Mouse (Mus musculus) midbrain, embryonic 10.5 days (tissue): ENCODE measurements around the gene Gtf3c1. TPM values are rescaled to one million over a fixed set of nuclear protein-coding genes. Genes with fewer than 3 reads are reported as not detected.
A peak's percentile ranks its signal among the peaks of the same experiment; 100 is the strongest.

Experiments used
- DNase-seq: peaks from one replicate; pipeline ENCODE4 v3.0.0-alpha.2; 2017; ENCODE audit warnings: low spot score
- H3K27ac ChIP-seq: fragments of 300-500 bp; sonication (generic); replicated peaks from 2 replicates; pipeline ENCODE4 v1.5.1; 2016; ENCODE audit warnings: mild to moderate bottlenecking
- H3K27me3 ChIP-seq: fragments of 300-500 bp; sonication (generic); 2 replicates; pipeline ENCODE4 v1.6.1; 2016; ENCODE audit warnings: low read depth, mild to moderate bottlenecking; ENCODE audit not compliant: poor library complexity, severe bottlenecking
- H3K36me3 ChIP-seq: fragments of 300-500 bp; sonication (generic); 2 replicates; pipeline ENCODE4 v1.6.1; 2016; ENCODE audit warnings: mild to moderate bottlenecking, moderate library complexity
- H3K4me1 ChIP-seq: fragments of 300-500 bp; sonication (generic); 2 replicates; pipeline ENCODE4 v1.6.1; 2016
- H3K4me3 ChIP-seq: fragments of 300-500 bp; sonication (generic); 2 replicates; pipeline ENCODE4 v1.5.1; 2016; ENCODE audit warnings: mild to moderate bottlenecking, moderate library complexity
- H3K9me3 ChIP-seq: fragments of 300-500 bp; sonication (generic); replicated peaks from 2 replicates; pipeline ENCODE4 v1.6.1; 2016; ENCODE audit warnings: mild to moderate bottlenecking
- WGBS: fragments of 180-500 bp; shearing (Covaris S2); methylation state at CpG from one replicate; pipeline ENCODE4 v1.1.7; 2016; 5-methylcytosine and 5-hydroxymethylcytosine counted together
- polyA plus RNA-seq: library from polyadenylated mRNA; unstranded; fragments of >200 nt; fragmentation: Nextera tagmentation; extraction: Ambion mirVana; gene quantifications from 2 replicates; pipeline ENCODE4 v1.2.1, GENCODE M21; 2016

The Gtf3c1 gene
- polyA plus RNA-seq: 37.5 and 46.5 TPM in 2 replicates

DNA sequence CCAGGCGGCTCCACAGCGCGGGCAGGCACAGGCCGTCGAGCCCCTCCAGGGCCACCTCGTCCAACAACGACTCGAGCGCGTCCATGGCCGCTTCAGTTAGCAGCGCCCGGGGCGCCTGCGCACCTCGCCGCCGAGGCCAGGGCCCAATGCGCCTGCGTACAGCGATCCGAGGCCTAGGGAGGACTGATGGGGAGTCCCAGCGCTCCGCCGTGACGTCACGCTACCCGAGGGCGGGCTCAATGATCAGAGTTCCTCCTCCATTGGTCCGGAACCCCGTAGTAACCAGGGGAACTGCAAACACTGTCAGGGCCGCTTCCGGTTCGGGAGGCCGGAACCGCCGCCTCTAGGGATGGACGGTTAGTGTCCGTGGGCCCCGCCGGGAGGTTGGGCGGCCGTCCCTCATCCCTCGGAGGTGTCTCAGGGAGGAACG, at the start of gene Gtf3c1, which contains the start of gene D430042O09Rik:
TSS of gene Gtf3c1 (minus strand) at position 188 of the 430 bp plus-strand sequence.
TSS of gene D430042O09Rik (plus strand) at position 296 of the 430 bp plus-strand sequence.
- under 1% methylated on average over 45 of the region's 45 CpGs for WGBS
- peak; percentile 100 for DNase-seq
- Histone ChIP-seq H3K27ac (peak within 1 kb of the TSS; percentile 97), H3K36me3 (peaks cover 33% of the 10 kb centered on the region), H3K4me1 (peaks cover 40% of the 10 kb centered on the region), H3K9me3 (no peaks in the 10 kb centered on the region), H3K27me3 (no peaks in the 10 kb centered on the region), H3K4me3 (peak within 1 kb of the TSS; percentile 95)

DNA sequence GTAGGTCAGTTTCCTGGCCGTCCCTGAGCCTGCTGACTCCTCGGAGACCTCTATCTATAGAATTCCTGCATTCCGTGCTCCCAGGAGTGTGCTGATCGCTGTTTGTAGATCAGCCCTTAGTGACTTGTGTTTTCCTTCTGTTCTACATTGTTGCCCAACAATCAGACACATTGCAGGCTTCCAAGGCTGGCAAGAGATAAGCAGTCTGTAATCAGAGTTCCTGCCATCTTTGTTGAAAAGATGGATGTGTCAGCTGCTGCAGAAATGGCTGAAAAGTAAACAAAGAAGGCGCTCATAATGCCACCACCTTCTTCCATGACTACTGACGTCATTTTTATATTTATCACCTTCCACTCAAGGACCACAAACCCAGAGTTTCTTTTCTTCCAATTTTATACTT, 49.2 kb upstream of the Gtf3c1 start:
- Histone ChIP-seq H3K27ac (no peak overlapping the region), H3K27me3 (no peaks in the 10 kb centered on the region; the same call in 1 of the 2 replicates), H3K9me3 (no peaks in the 10 kb centered on the region), H3K4me3 (no peak overlapping the region), H3K36me3 (peaks cover 18% of the 10 kb centered on the region), H3K4me1 (no peaks in the 10 kb centered on the region)
- no peak for DNase-seq
- 89% methylated on average over 6 of the region's 6 CpGs for WGBS

DNA sequence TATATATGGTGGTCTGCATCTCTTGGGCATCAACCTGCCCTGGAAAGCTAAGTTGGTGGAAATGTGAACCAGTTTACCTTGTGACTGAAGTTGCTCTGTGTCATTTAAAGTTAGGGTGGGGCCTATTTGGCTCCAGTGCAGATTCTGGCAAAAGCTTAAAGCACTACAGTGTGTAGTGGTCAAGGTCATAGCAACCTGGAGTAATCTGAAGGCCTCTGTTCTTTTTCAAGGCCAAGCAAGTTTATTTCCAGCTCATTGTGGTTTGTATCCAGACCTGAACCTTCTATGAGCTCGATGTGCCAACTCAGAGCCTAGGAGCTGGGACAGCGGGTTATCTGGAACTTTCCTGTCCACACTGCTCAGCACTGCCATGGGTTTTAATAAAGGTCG, 45.7 kb upstream of the Gtf3c1 start:
- no peaks in the 10 kb centered on the region for H3K4me1 ChIP-seq

DNA sequence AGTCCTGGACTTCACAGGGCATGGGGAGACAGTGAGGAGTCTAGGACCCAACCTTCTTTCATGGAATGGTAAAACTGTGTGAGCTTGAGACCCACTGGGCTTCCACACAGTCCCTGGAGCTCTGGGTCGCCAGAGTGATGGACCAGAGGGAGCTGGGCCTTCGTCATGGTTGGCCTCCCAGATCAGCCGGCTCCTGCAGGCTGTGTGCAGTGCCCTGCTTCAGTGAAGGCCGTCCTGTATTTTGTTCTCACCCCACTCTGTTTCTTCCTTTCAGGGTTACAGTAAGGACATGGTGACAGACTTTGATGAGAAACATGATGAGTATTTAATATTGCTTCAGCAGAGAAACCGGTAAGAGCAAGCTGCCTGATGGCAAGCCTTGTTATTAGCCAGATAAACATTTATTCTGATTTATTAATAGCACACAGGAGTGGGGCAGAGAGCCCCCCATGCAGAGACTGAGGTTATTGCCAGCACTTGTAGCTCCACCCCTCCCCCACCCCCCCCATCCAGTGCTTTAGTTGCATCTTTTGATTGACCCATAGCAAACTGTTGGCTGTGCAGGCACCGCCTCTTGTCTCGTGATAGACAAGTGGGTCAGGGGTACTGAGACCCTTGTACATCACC, 45.2 kb upstream of the Gtf3c1 start:
- 85% methylated on average over 7 of the region's 7 CpGs for WGBS
- H3K9me3 ChIP-seq: no peaks in the 10 kb centered on the region
- H3K27me3 ChIP-seq: no peaks in the 10 kb centered on the region
- no peaks in the 10 kb centered on the region for H3K4me1 ChIP-seq
- H3K4me3 ChIP-seq: no peak overlapping the region
- no peak overlapping the region for H3K27ac ChIP-seq
- 0 out of 2 replicates have a peak, but pooled peaks cover 6% of the 10 kb centered on the region for H3K36me3 ChIP-seq
- DNase-seq: no peak

More for the DNA sequence above, 45.7 kb upstream of the Gtf3c1 start:
- H3K27ac ChIP-seq: no peak overlapping the region
- WGBS: 90% methylated on average over 3 of the region's 3 CpGs
- no peaks in the 10 kb centered on the region for H3K27me3 ChIP-seq
- DNase-seq: no peak
- no peaks in the 10 kb centered on the region for H3K9me3 ChIP-seq
- H3K36me3 ChIP-seq: 0 out of 2 replicates have a peak, but pooled peaks cover 6% of the 10 kb centered on the region
- H3K4me3 ChIP-seq: no peak overlapping the region

DNA sequence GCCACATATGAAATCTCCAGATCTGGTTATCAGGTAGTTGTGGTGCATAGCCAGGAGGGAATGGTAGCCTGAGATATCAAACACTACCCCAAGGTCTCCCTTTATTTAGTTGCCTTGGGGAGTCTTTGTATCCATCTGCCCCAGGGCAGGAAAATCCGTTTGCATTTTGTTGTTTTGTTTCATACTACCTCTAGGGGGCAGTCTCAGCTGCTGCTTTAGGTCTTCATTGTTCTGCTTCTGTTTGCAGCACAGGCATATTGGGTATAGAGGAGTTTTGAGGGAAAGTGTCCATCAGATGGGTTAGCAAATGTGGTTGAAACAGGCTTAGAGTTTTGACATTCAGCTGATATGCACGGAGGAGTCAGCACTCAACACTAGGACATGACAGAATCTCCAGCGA, 40.6 kb upstream of the Gtf3c1 start:
- no peak overlapping the region for H3K4me3 ChIP-seq
- H3K36me3 ChIP-seq: no peaks in the 10 kb centered on the region
- no peak for DNase-seq
- H3K27ac ChIP-seq: no peak overlapping the region
- no peaks in the 10 kb centered on the region for H3K9me3 ChIP-seq
- no peaks in the 10 kb centered on the region for H3K27me3 ChIP-seq
- no peaks in the 10 kb centered on the region for H3K4me1 ChIP-seq
- 51% methylated on average over 3 of the region's 3 CpGs for WGBS

DNA sequence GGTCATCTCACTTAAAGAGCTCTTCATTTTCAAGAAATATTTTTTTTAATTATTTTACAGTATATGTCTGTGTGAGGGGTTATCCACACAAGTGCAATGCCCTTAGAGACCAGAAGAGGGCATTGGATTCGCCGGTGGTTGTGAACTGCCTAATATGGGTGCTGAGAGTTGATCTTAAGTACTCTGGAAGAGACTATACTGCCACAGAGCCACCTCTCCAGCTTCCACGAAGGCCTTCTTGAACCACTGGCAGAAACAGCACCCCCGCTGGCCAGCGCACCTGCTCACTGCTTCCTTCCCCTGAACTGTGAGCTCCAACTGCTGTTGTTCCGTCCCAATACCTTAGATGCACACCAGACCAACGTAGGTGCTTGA, 39.7 kb upstream of the Gtf3c1 start:
- H3K36me3 ChIP-seq: no peaks in the 10 kb centered on the region
- DNase-seq: no peak
- no peaks in the 10 kb centered on the region for H3K27me3 ChIP-seq
- H3K9me3 ChIP-seq: no peaks in the 10 kb centered on the region
- H3K4me3 ChIP-seq: no peak overlapping the region
- 61% methylated on average over 7 of the region's 7 CpGs for WGBS
- no peak overlapping the region for H3K27ac ChIP-seq
- no peaks in the 10 kb centered on the region for H3K4me1 ChIP-seq

DNA sequence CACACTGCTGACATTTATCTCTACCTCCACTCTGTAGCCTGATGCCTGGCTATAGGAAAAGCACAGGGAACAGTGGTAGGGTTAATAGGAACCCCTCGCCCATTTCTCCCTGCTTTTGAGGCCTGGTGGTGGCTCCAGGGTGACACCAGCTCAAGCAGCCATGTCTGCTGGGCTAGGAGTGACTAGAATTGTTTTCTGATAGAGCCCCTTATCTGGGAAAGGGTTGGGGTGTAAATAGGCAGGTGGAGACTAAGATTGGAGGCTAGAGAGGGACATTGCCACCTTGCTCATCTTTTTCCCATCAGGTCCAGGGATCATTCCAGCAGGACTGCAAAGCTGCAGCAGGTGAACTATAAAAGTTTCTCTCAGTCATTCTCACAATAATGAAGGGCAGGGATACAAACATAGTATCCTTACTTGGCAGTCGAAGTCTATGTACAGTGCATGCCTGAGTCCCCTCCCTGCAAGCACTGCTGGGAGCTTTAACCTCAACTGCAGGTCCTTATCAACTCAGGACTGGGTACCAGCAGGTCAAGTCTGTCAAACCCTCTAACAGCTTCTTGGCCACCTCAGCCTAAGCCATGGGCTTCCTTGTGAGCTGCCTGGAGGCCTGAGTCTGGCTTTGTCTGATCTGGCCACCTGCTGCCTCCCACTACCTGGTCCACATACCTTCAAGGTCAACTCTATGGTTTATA, 39.2 kb upstream of the Gtf3c1 start:
- H3K4me1 ChIP-seq: no peaks in the 10 kb centered on the region
- 88% methylated on average over 2 of the region's 2 CpGs for WGBS
- H3K36me3 ChIP-seq: no peaks in the 10 kb centered on the region
- no peak overlapping the region for H3K4me3 ChIP-seq
- H3K27me3 ChIP-seq: no peaks in the 10 kb centered on the region
- no peak for DNase-seq
- no peak overlapping the region for H3K27ac ChIP-seq
- no peaks in the 10 kb centered on the region for H3K9me3 ChIP-seq

DNA sequence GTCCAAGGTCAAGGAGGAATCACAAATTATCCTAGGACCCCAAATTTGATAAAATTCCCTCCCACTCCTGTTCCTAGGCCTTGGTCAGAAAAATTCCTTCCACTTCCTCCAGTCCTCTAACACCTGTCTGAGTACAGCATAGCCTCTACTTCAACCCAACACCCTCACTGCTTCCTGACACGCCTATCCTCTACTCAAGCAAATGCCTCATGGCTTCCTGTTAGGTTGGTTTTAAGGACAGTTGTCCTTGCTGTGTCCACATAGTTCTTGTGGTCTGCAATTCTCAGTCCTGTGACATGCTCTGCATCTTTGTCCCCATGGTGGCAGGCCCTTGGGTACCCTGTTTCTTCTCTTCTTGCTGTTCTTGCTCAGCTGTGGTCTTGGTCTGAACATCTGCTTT, 37.2 kb upstream of the Gtf3c1 start:
- Histone ChIP-seq H3K4me1 (no peaks in the 10 kb centered on the region), H3K9me3 (no peaks in the 10 kb centered on the region), H3K4me3 (no peak overlapping the region), H3K36me3 (no peaks in the 10 kb centered on the region), H3K27me3 (no peaks in the 10 kb centered on the region), H3K27ac (no peak overlapping the region)
- 82% methylated on average over 1 of the region's 1 CpGs for WGBS
- no peak for DNase-seq

DNA sequence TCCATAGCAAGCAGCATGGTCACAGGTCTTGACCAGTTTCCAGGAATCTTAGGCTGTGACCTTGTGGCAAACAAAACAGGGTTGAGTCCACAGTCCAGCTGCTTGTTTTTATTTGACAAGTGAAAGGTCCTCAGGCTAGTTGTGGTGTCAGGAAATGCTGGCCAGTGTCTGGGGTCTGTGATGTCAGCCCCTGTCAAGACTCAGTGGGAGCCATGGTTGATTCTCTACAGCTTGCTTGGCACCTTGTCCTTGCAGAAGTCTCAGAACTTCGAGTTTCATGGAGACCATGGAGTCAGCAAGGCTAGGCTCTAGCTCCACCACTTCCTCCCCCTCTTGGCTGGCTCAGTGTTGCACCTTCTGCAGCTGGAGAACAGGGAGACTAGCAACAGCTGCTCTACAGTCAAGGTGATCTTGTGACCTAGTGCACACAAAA, 33.7 kb upstream of the Gtf3c1 start:
- WGBS: 55% methylated on average over 1 of the region's 1 CpGs
- H3K27me3 ChIP-seq: no peaks in the 10 kb centered on the region
- no peaks in the 10 kb centered on the region for H3K4me1 ChIP-seq
- H3K27ac ChIP-seq: no peak overlapping the region
- DNase-seq: no peak
- no peaks in the 10 kb centered on the region for H3K36me3 ChIP-seq
- no peaks in the 10 kb centered on the region for H3K9me3 ChIP-seq
- no peak overlapping the region for H3K4me3 ChIP-seq

DNA sequence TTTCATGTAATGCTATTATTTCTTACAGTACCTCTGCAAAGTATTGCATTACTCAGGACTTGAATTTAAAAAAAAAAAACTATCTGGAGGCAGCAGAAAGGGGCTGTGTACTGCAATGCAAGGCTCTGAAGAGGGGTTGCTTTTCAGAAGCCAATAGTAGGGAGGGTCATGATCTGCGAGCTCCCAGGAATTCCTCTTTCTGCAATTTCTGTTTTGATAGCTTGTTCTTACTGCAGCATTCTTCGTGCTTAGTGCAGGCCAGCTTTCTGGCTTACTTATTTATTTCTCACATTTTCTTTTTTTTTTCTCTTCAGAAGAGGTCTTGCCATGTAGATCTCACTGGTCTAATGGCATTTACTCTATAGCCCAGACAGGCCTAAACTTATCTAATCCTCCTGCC, 32.9 kb upstream of the Gtf3c1 start:
- Histone ChIP-seq H3K4me3 (no peak overlapping the region), H3K36me3 (no peaks in the 10 kb centered on the region), H3K4me1 (no peaks in the 10 kb centered on the region), H3K27me3 (no peaks in the 10 kb centered on the region), H3K27ac (no peak overlapping the region), H3K9me3 (no peaks in the 10 kb centered on the region)
- DNase-seq: no peak
- WGBS: 83% methylated on average over 2 of the region's 2 CpGs

DNA sequence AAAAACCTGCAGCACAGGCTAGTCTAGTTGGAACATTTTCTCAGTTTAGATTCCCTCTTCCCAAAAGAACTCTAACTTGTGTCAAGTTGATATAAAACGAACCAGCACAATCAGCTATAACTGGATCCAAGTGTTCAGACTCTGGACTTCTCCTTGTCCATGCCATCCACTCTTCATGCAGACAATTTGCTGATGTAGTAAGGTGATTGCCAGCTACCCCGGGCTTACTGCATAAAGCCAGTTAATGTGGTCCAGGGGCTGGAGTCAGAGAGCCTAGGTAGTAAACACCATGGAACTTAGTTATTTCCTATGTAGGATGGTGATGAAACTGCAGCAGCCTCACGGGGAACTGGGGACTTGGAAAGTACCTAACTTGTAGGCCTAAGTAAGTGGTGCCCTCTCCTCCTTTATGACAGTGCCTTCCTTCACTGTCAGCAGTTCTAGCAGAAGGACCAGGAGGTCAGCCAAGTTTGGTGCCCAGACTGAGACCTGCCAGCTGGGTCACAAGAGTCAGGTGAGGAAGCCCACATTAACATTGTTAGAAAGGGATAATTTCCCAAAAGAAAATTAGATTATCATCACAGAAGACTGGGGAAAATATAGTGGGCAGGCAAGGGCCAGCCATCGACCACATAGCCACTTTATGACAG, 28.9 kb upstream of the Gtf3c1 start:
- no peaks in the 10 kb centered on the region for H3K27me3 ChIP-seq
- WGBS: 87% methylated on average over 4 of the region's 4 CpGs

DNA sequence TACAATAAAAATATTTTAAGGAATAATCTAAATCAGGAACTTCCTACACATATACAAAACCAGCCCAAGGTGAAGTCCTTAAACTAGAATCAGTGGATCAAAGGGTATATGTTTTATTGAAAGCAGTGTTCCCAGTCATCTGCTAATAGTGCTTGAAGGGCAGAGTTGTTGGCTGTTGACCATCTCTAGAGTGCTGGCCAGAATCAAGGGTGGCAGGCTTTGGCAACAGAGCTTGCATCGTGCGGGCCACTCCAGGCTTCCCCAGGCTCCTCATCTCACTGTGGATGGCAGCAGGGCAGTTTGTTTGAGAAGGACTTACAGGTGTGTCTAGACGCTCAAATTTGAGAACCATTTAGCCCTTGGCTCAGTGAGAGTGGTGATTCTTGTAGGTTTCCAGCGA, 26.2 kb upstream of the Gtf3c1 start:
- 94% methylated on average over 4 of the region's 4 CpGs for WGBS
- H3K27me3 ChIP-seq: no peaks in the 10 kb centered on the region
- DNase-seq: no peak
- H3K36me3 ChIP-seq: no peaks in the 10 kb centered on the region
- no peaks in the 10 kb centered on the region for H3K9me3 ChIP-seq
- H3K27ac ChIP-seq: no peak overlapping the region
- H3K4me3 ChIP-seq: no peak overlapping the region
- 0 out of 2 replicates have a peak, but pooled peaks cover 3% of the 10 kb centered on the region for H3K4me1 ChIP-seq

More for the DNA sequence above, 28.9 kb upstream of the Gtf3c1 start:
- no peak overlapping the region for H3K27ac ChIP-seq
- no peak overlapping the region for H3K4me3 ChIP-seq
- H3K36me3 ChIP-seq: no peaks in the 10 kb centered on the region
- H3K9me3 ChIP-seq: no peaks in the 10 kb centered on the region
- no peak for DNase-seq
- H3K4me1 ChIP-seq: 0 out of 2 replicates have a peak, but pooled peaks cover 3% of the 10 kb centered on the region

DNA sequence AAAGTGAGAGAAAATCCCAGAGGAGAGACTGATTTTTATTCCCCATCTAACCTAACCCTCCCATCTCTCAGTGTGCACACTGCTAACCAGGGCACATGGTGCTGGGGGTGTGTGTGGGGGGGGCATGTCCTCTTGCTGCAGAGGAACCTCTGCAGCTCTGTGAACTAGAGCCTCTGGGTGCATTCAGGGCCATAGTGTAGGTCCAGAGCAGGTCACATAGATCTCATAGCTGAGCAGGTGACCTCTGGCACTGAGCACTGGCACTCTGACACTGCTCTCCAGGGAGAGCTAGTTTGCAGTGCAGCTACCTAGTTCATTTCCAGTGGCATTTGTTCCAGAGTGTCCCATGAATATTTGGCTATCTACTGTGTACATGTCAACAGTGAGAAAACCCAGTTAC, 24.1 kb upstream of the Gtf3c1 start:
- no peaks in the 10 kb centered on the region for H3K36me3 ChIP-seq
- H3K4me3 ChIP-seq: no peak overlapping the region
- no peak for DNase-seq
- H3K27me3 ChIP-seq: no peaks in the 10 kb centered on the region
- H3K9me3 ChIP-seq: no peaks in the 10 kb centered on the region
- 0 out of 2 replicates have a peak, but pooled peaks cover 3% of the 10 kb centered on the region for H3K4me1 ChIP-seq
- H3K27ac ChIP-seq: no peak overlapping the region
